Comparison of ENCODE assay signal across 8 mouse cellular contexts in genomic region chr2:118900826-118901140, GRCm38 (mm10). TPM values are rescaled to one million over a fixed set of nuclear protein-coding genes. Genes with fewer than 3 reads are reported as not detected.
DNase-seq lines count a peak whose midpoint lies in the region; ATAC-seq and TF ChIP-seq lines count a peak whose summit lies in the region.

No protein-coding gene starts in this region.

- intact Hi-C loops in gastrocnemius, adult 2 months (cut with DNase I) = loop anchor here (2.0 kb wide), 2 partner anchors 40 to 72 kb away; partner anchors contain the start of gene Ivd

- TF ChIP-seq CTCF in gastrocnemius, adult 2 months (IDR thresholded peaks at IDR 0.05) = no peak
- TF ChIP-seq CTCF in thymus, adult 2 months (IDR thresholded peaks at IDR 0.05; ENCODE audit: borderline replicate concordance, control insufficient read depth, extremely low read depth, insufficient read depth, low read length, poor library complexity) = no peak

- peak overlapping the region; percentile 89 for H3K27ac ChIP-seq in gastrocnemius, adult 2 months
- H3K27ac ChIP-seq in thymus, adult 2 months (ENCODE audit: control insufficient read depth, insufficient read depth, low read length) = no peak overlapping the region
- H3K27ac ChIP-seq in limb, embryonic 15.5 days = no peak overlapping the region
- no peak overlapping the region for H3K27ac ChIP-seq in stomach, embryonic 16.5 days (ENCODE audit: low read length)

- peak; percentile 36 for DNase-seq in gastrocnemius, adult 2 months
- DNase-seq in gastrocnemius, adult 18-20 months (ENCODE audit: low spot score) = no peak
- no peak for DNase-seq in thymus, adult 2 months
- DNase-seq in thymus, postnatal 25 days = no peak
- no peak for DNase-seq in adrenal gland, postnatal 14 days
- DNase-seq in layer of hippocampus, adult 11-12 months (ENCODE audit: low spot score) = no peak

- H3K36me3 ChIP-seq in thymus, adult 2 months (ENCODE audit: control insufficient read depth, insufficient read depth, low read length) = no peaks in the 10 kb centered on the region
- H3K36me3 ChIP-seq in limb, embryonic 15.5 days = no peaks in the 10 kb centered on the region
- no peaks in the 10 kb centered on the region for H3K36me3 ChIP-seq in stomach, embryonic 16.5 days (ENCODE audit: control insufficient read depth, insufficient read depth, low read length)

- WGBS in thymus, adult 2 months = 2% methylated on average over 11 of the region's 11 CpGs
- WGBS in limb, embryonic 15.5 days = 0% methylated on average over 11 of the region's 11 CpGs
- 0% methylated on average over 11 of the region's 11 CpGs for WGBS in stomach, embryonic 16.5 days

- peaks cover 38% of the 10 kb centered on the region for H3K27me3 ChIP-seq in thymus, adult 2 months (ENCODE audit: control insufficient read depth, insufficient read depth, low read length)
- H3K27me3 ChIP-seq in limb, embryonic 15.5 days = peaks cover 61% of the 10 kb centered on the region
- H3K27me3 ChIP-seq in stomach, embryonic 16.5 days (ENCODE audit: control insufficient read depth, insufficient read depth, low read length) = peaks cover 41% of the 10 kb centered on the region

- no peak for TF ChIP-seq POLR2A in thymus, adult 2 months (IDR thresholded peaks at IDR 0.05; ENCODE audit: control insufficient read depth, extremely low read depth, insufficient read depth, low read length, poor library complexity)

- no peak; the same call in 1 of the 2 replicates for ATAC-seq in limb, embryonic 15.5 days (ENCODE audit: insufficient number of reproducible peaks, low FRiP score, low TSS enrichment, low read depth)
- ATAC-seq in stomach, embryonic 16.5 days (ENCODE audit: insufficient read depth, low FRiP score) = no peak

- peak overlapping the region; percentile 99 for H3K4me3 ChIP-seq in gastrocnemius, adult 2 months
- peak overlapping the region; percentile 43 for H3K4me3 ChIP-seq in thymus, adult 2 months (ENCODE audit: control insufficient read depth, insufficient read depth, low read length)
- peak overlapping the region; percentile 91 for H3K4me3 ChIP-seq in limb, embryonic 15.5 days
- peak overlapping the region; percentile 80 for H3K4me3 ChIP-seq in stomach, embryonic 16.5 days (replicated peaks; ENCODE audit: low read length)

- no peaks in the 10 kb centered on the region for H3K9me3 ChIP-seq in limb, embryonic 15.5 days
- H3K9me3 ChIP-seq in stomach, embryonic 16.5 days (replicated peaks; ENCODE audit: control insufficient read depth, low read length) = no peaks in the 10 kb centered on the region

- H3K4me2 ChIP-seq in limb, embryonic 15.5 days = peak overlapping the region; percentile 98
- peak overlapping the region; percentile 100 for H3K4me2 ChIP-seq in stomach, embryonic 16.5 days (ENCODE audit: low read depth, low read length)

- H3K4me1 ChIP-seq in thymus, adult 2 months (replicated peaks; ENCODE audit: control insufficient read depth, insufficient read depth, low read length) = peaks cover 40% of the 10 kb centered on the region
- peaks cover 57% of the 10 kb centered on the region for H3K4me1 ChIP-seq in limb, embryonic 15.5 days
- H3K4me1 ChIP-seq in stomach, embryonic 16.5 days (ENCODE audit: control insufficient read depth, insufficient read depth, low read length) = peaks cover 28% of the 10 kb centered on the region

- peak overlapping the region; percentile 23; the same call in 1 of the 2 replicates for H3K9ac ChIP-seq in limb, embryonic 15.5 days
- H3K9ac ChIP-seq in stomach, embryonic 16.5 days (ENCODE audit: low read length) = peak overlapping the region; percentile 91

RNA-seq across cellular contexts. Expression of gene Bahd1, which starts 0.6 kb away (rescaled TPM):
- 1 to 10 TPM; 5.2 to 6.4 TPM for total RNA-seq in gastrocnemius, adult 2 months (2021)
- total RNA-seq in gastrocnemius, adult 18-20 months (2021) = 1 to 10 TPM; 4.5 to 6.0 TPM
- polyA plus RNA-seq in thymus, adult 2 months (2012; rRNA removed) = 38.7 and 40.0 TPM in 2 replicates
- polyA plus RNA-seq in limb, embryonic 15.5 days (2015; fragmentation: Nextera tagmentation; extraction: Ambion mirVana) = 5.7 and 6.4 TPM in 2 replicates
- polyA plus RNA-seq in stomach, embryonic 16.5 days (2015; fragmentation: Nextera tagmentation; extraction: Ambion mirVana) = 3.4 and 3.6 TPM in 2 replicates
- 32.3 and 33.7 TPM in 2 replicates for total RNA-seq in adrenal gland, postnatal 14 days (2021)

RNA-seq across cellular contexts. Expression of gene Chst14, which starts 25.5 kb away (rescaled TPM):
- total RNA-seq in gastrocnemius, adult 2 months (2021) = 1 to 10 TPM; 1.6 to 2.3 TPM
- 1 to 10 TPM; 1.7 to 2.3 TPM for total RNA-seq in gastrocnemius, adult 18-20 months (2021)
- 9.0 and 10.3 TPM in 2 replicates for polyA plus RNA-seq in thymus, adult 2 months (2012; rRNA removed)
- 41.2 and 47.0 TPM in 2 replicates for polyA plus RNA-seq in limb, embryonic 15.5 days (2015; fragmentation: Nextera tagmentation; extraction: Ambion mirVana)
- polyA plus RNA-seq in stomach, embryonic 16.5 days (2015; fragmentation: Nextera tagmentation; extraction: Ambion mirVana) = 20.1 and 21.1 TPM in 2 replicates
- 10.1 and 13.3 TPM in 2 replicates for total RNA-seq in adrenal gland, postnatal 14 days (2021)

RNA-seq across cellular contexts. Expression of gene Ivd, which starts 39.0 kb away (rescaled TPM):
- total RNA-seq in gastrocnemius, adult 2 months (2021) = 100 to 1,000 TPM; 122 to 189 TPM
- total RNA-seq in gastrocnemius, adult 18-20 months (2021) = 100 to 1,000 TPM; 122 to 164 TPM
- 48.3 and 50.6 TPM in 2 replicates for polyA plus RNA-seq in thymus, adult 2 months (2012; rRNA removed)
- 66.7 and 70.7 TPM in 2 replicates for polyA plus RNA-seq in limb, embryonic 15.5 days (2015; fragmentation: Nextera tagmentation; extraction: Ambion mirVana)
- 64.3 and 65.4 TPM in 2 replicates for polyA plus RNA-seq in stomach, embryonic 16.5 days (2015; fragmentation: Nextera tagmentation; extraction: Ambion mirVana)
- 173 and 197 TPM in 2 replicates for total RNA-seq in adrenal gland, postnatal 14 days (2021)

Comparison
In these comparisons a context has a peak if more than half of its experiments do, and no peak if none do; other contexts are left out.
1. H3K4me3 ChIP-seq: peak in every context shown above with its lines; median percentile 99 in gastrocnemius, adult 2 months; 91 in limb, embryonic 15.5 days; 80 in stomach, embryonic 16.5 days; 43 in thymus, adult 2 months.